Mouse (Mus musculus): ENCODE measurements around the gene Pax6.

Pax6 gene

GRCm38 (mm10) chr2:105683771-105684410 lies 15.2 kb downstream of the Pax6 start:
- no peak for DNase-seq (ENCODE audit: low spot score in 2 of 2)

- DNase-seq (ENCODE audit: low spot score in 2 of 2): no peak
Observed at GRCm38 (mm10) chr2:105684991-105685650, 16.4 kb downstream of the Pax6 start.

- no peak for DNase-seq (ENCODE audit: low spot score in 2 of 2)
Observed at GRCm38 (mm10) chr2:105685651-105686050, 17.0 kb downstream of the Pax6 start.

- DNase-seq (ENCODE audit: low spot score in 2 of 2): no peak
Observed at GRCm38 (mm10) chr2:105686363-105687316, 17.9 kb downstream of the Pax6 start.

GRCm38 (mm10) chr2:105687317-105687991 lies 18.8 kb downstream of the Pax6 start:
- DNase-seq (ENCODE audit: low spot score in 2 of 2): no peak

- no peak for DNase-seq (ENCODE audit: low spot score in 2 of 2)
Observed at GRCm38 (mm10) chr2:105688011-105688410, 19.3 kb downstream of the Pax6 start.

GRCm38 (mm10) chr2:105688436-105689303 lies 20.0 kb downstream of the Pax6 start:
- no peak for DNase-seq (ENCODE audit: low spot score in 2 of 2)

GRCm38 (mm10) chr2:105689304-105689770 lies 20.6 kb downstream of the Pax6 start:
- DNase-seq (ENCODE audit: low spot score in 2 of 2): no peak

- DNase-seq (ENCODE audit: low spot score in 2 of 2): no peak
Observed at GRCm38 (mm10) chr2:105689771-105690639, 21.3 kb downstream of the Pax6 start.

GRCm38 (mm10) chr2:105691296-105691695 lies 22.6 kb downstream of the Pax6 start:
- no peak for DNase-seq (ENCODE audit: low spot score in 2 of 2)

- no peak for DNase-seq (ENCODE audit: low spot score in 2 of 2)
Observed at GRCm38 (mm10) chr2:105697741-105698140, 29.0 kb downstream of the Pax6 start.

GRCm38 (mm10) chr2:105698631-105699030 lies 29.9 kb downstream of the Pax6 start:
- no peak for DNase-seq (ENCODE audit: low spot score in 2 of 2)

GRCm38 (mm10) chr2:105701781-105702180 lies 33.1 kb downstream of the Pax6 start:
- no peak for DNase-seq (ENCODE audit: low spot score in 2 of 2)

- DNase-seq (ENCODE audit: low spot score in 2 of 2): no peak
Observed at GRCm38 (mm10) chr2:105702586-105702985, 33.9 kb downstream of the Pax6 start.

- no peak for DNase-seq (ENCODE audit: low spot score in 2 of 2)
Observed at GRCm38 (mm10) chr2:105705320-105705719, 36.6 kb downstream of the Pax6 start.

GRCm38 (mm10) chr2:105709126-105709525 lies 40.4 kb downstream of the Pax6 start:
- DNase-seq (ENCODE audit: low spot score in 2 of 2): no peak

GRCm38 (mm10) chr2:105710511-105710910 lies 41.8 kb downstream of the Pax6 start:
- DNase-seq (ENCODE audit: low spot score in 2 of 2): no peak

GRCm38 (mm10) chr2:105715409-105716115 lies 46.9 kb downstream of the Pax6 start:
- no peak for DNase-seq (ENCODE audit: low spot score in 2 of 2)

GRCm38 (mm10) chr2:105726657-105727056 lies 58.0 kb downstream of the Pax6 start:
- DNase-seq (ENCODE audit: low spot score in 2 of 2): no peak
